Comparison of ENCODE assay signal across 9 mouse cellular contexts in the genomic region with DNA sequence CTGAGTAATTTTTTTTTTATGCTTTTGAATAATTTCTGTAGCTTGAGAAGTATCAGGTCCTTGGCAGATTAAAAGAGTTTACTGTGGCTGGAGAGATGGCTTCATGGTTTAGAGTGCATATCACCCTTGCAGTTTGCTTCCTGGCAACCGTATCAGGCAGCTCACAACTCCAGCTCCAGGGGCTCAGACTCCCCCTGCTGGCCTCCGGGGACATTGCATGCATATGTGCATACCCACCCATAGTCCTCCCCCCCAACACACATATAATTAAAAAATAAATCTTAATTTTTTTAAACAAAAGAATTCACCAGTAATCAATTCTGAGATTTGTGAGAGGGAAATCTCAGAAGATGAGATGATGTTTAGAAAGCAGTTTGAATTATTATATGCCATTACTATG. TPM values are rescaled to one million over a fixed set of nuclear protein-coding genes. Genes with fewer than 3 reads are reported as not detected.
DNase-seq lines count a peak whose midpoint lies in the region; ATAC-seq lines count a peak whose summit lies in the region.
"Had no signal": no experiment of that assay in that cellular context is flagged by ENCODE, and none has a peak within 500 bp of the region (broad histone marks: within the 10 kb centered on the region; RNA-seq: fewer than 3 reads in every experiment).

No protein-coding gene starts in this region.

- no peak overlapping the region for H3K27ac ChIP-seq in midbrain, embryonic 11.5 days (ENCODE audit: low read depth, low read length)
- H3K27ac ChIP-seq in midbrain, embryonic 10.5 days (replicated peaks): no peak overlapping the region
- H3K27ac ChIP-seq in limb, embryonic 11.5 days (replicated peaks; ENCODE audit: low read depth, low read length): no peak overlapping the region
- H3K27ac ChIP-seq: heart, embryonic 15.5 days had no signal

- H3K36me3 ChIP-seq in midbrain, embryonic 11.5 days (ENCODE audit: control insufficient read depth, insufficient read depth, low read length): no peaks in the 10 kb centered on the region
- no peaks in the 10 kb centered on the region for H3K36me3 ChIP-seq in midbrain, embryonic 10.5 days
- no peaks in the 10 kb centered on the region for H3K36me3 ChIP-seq in limb, embryonic 11.5 days (ENCODE audit: control insufficient read depth, insufficient read depth, low read length)
- H3K36me3 ChIP-seq: heart, embryonic 15.5 days had no signal

- H3K4me3 ChIP-seq in midbrain, embryonic 11.5 days (ENCODE audit: low read depth, low read length): no peak overlapping the region
- H3K4me3 ChIP-seq in midbrain, embryonic 10.5 days: no peak overlapping the region
- no peak overlapping the region for H3K4me3 ChIP-seq in limb, embryonic 11.5 days (ENCODE audit: low read depth, low read length)
- H3K4me3 ChIP-seq: heart, embryonic 15.5 days had no signal

- no peaks in the 10 kb centered on the region for H3K27me3 ChIP-seq in midbrain, embryonic 11.5 days (ENCODE audit: control insufficient read depth, insufficient read depth, low read length)
- H3K27me3 ChIP-seq in midbrain, embryonic 10.5 days (ENCODE audit: low read depth, poor library complexity, severe bottlenecking): no peaks in the 10 kb centered on the region
- H3K27me3 ChIP-seq in limb, embryonic 11.5 days (ENCODE audit: control insufficient read depth, insufficient read depth, low read length): no peaks in the 10 kb centered on the region
- H3K27me3 ChIP-seq: heart, embryonic 15.5 days had no signal

- WGBS in midbrain, embryonic 11.5 days: 58% methylated on average over 2 of the region's 2 CpGs
- WGBS in midbrain, embryonic 10.5 days: 46% methylated on average over 2 of the region's 2 CpGs
- 47% methylated on average over 2 of the region's 2 CpGs for WGBS in limb, embryonic 11.5 days

- no peak for ATAC-seq in midbrain, embryonic 11.5 days (ENCODE audit: low FRiP score)
- ATAC-seq in limb, embryonic 11.5 days (ENCODE audit: insufficient number of reproducible peaks, low FRiP score, low TSS enrichment, low read depth): no peak

- H3K9ac ChIP-seq in midbrain, embryonic 11.5 days (ENCODE audit: low read length): no peak overlapping the region
- H3K9ac ChIP-seq in limb, embryonic 11.5 days (ENCODE audit: low read length): no peak overlapping the region
- H3K9ac ChIP-seq: heart, embryonic 15.5 days had no signal

- H3K4me2 ChIP-seq in midbrain, embryonic 11.5 days: no peak overlapping the region
- H3K4me2 ChIP-seq in limb, embryonic 11.5 days (ENCODE audit: low read depth, severe bottlenecking): no peak overlapping the region
- H3K4me2 ChIP-seq: heart, embryonic 15.5 days had no signal

- peak; percentile 44 to 51 for DNase-seq in cerebellum, postnatal 10 days
- no peak for DNase-seq in cerebellum, adult 8-10 months
- peak; percentile 87 for DNase-seq in midbrain, embryonic 11.5 days (ENCODE audit: low spot score, missing footprints)
- no peak for DNase-seq in midbrain, embryonic 10.5 days (ENCODE audit: low spot score)
- peak; percentile 54 for DNase-seq in brain, adult 2 months (ENCODE audit: low read depth, low spot score)
- peak; percentile 40 for DNase-seq in limb, embryonic 11.5 days (ENCODE audit: low spot score)
- DNase-seq in thymus, postnatal 25 days: peak; percentile 39
- DNase-seq in neural tube, embryonic 10.5 days (ENCODE audit: extremely low spot score, low spot score): no peak

- peaks cover 5% of the 10 kb centered on the region; the same call in 1 of the 2 replicates for H3K4me1 ChIP-seq in midbrain, embryonic 11.5 days (ENCODE audit: control insufficient read depth, insufficient read depth, low read length)
- H3K4me1 ChIP-seq in midbrain, embryonic 10.5 days: peaks cover 9% of the 10 kb centered on the region
- H3K4me1 ChIP-seq in limb, embryonic 11.5 days (ENCODE audit: control insufficient read depth, insufficient read depth, low read length): no peaks in the 10 kb centered on the region
- H3K4me1 ChIP-seq: heart, embryonic 15.5 days had no signal

- H3K9me3 ChIP-seq in midbrain, embryonic 11.5 days (ENCODE audit: control insufficient read depth, low read length): peaks cover 5% of the 10 kb centered on the region; the same call in 1 of the 2 replicates
- peaks cover 21% of the 10 kb centered on the region for H3K9me3 ChIP-seq in midbrain, embryonic 10.5 days (replicated peaks)
- H3K9me3 ChIP-seq in limb, embryonic 11.5 days (ENCODE audit: control insufficient read depth, low read length): no peaks in the 10 kb centered on the region; the same call in 1 of the 2 replicates

RNA-seq across cellular contexts. Expression of gene Olfr1344, which starts 8.1 kb away (rescaled TPM):
- not detected in 2 replicates for polyA plus RNA-seq in midbrain, embryonic 11.5 days (2014; fragmentation: Nextera tagmentation; extraction: Ambion mirVana)
- 0.19 TPM in 1 of 2 replicates, not detected in the other for polyA plus RNA-seq in midbrain, embryonic 10.5 days (2016; fragmentation: Nextera tagmentation; extraction: Ambion mirVana)
- polyA plus RNA-seq in limb, embryonic 11.5 days (2014; fragmentation: Nextera tagmentation; extraction: Ambion mirVana): not detected in 2 replicates
- polyA plus RNA-seq: heart, embryonic 15.5 days had no signal

RNA-seq across cellular contexts. Expression of gene Gm20715, which starts 20.3 kb away (rescaled TPM):
- not detected in 2 replicates for polyA plus RNA-seq in midbrain, embryonic 11.5 days (2014; fragmentation: Nextera tagmentation; extraction: Ambion mirVana)
- polyA plus RNA-seq in midbrain, embryonic 10.5 days (2016; fragmentation: Nextera tagmentation; extraction: Ambion mirVana): not detected in 2 replicates
- polyA plus RNA-seq in limb, embryonic 11.5 days (2014; fragmentation: Nextera tagmentation; extraction: Ambion mirVana): not detected in 2 replicates
- polyA plus RNA-seq: heart, embryonic 15.5 days had no signal

RNA-seq across cellular contexts. Expression of gene Olfr1336, which starts 25.6 kb away (rescaled TPM):
- not detected in 2 replicates for polyA plus RNA-seq in midbrain, embryonic 11.5 days (2014; fragmentation: Nextera tagmentation; extraction: Ambion mirVana)
- not detected in 2 replicates for polyA plus RNA-seq in midbrain, embryonic 10.5 days (2016; fragmentation: Nextera tagmentation; extraction: Ambion mirVana)
- not detected in 2 replicates for polyA plus RNA-seq in limb, embryonic 11.5 days (2014; fragmentation: Nextera tagmentation; extraction: Ambion mirVana)
- polyA plus RNA-seq: heart, embryonic 15.5 days had no signal

RNA-seq across cellular contexts. Expression of gene Smim17, which starts 31.8 kb away (rescaled TPM):
- 0.67 and 0.95 TPM in 2 replicates for polyA plus RNA-seq in midbrain, embryonic 11.5 days (2014; fragmentation: Nextera tagmentation; extraction: Ambion mirVana)
- polyA plus RNA-seq in midbrain, embryonic 10.5 days (2016; fragmentation: Nextera tagmentation; extraction: Ambion mirVana): 0.48 and 0.91 TPM in 2 replicates
- 0.24 and 0.32 TPM in 2 replicates for polyA plus RNA-seq in limb, embryonic 11.5 days (2014; fragmentation: Nextera tagmentation; extraction: Ambion mirVana)
- polyA plus RNA-seq: heart, embryonic 15.5 days had no signal

RNA-seq across cellular contexts. Expression of gene Olfr1346, which starts 36.6 kb away (rescaled TPM):
- polyA plus RNA-seq in midbrain, embryonic 11.5 days (2014; fragmentation: Nextera tagmentation; extraction: Ambion mirVana): not detected in 2 replicates
- not detected in 2 replicates for polyA plus RNA-seq in midbrain, embryonic 10.5 days (2016; fragmentation: Nextera tagmentation; extraction: Ambion mirVana)
- not detected in 2 replicates for polyA plus RNA-seq in limb, embryonic 11.5 days (2014; fragmentation: Nextera tagmentation; extraction: Ambion mirVana)
- polyA plus RNA-seq: heart, embryonic 15.5 days had no signal

Comparison
In these comparisons a context has a peak if more than half of its experiments do, and no peak if none do; other contexts are left out.
1. DNase-seq: peak in cerebellum, postnatal 10 days (2 of 2), midbrain, embryonic 11.5 days (single experiment), brain, adult 2 months (single experiment), limb, embryonic 11.5 days (single experiment) and thymus, postnatal 25 days (single experiment); none in cerebellum, adult 8-10 months (single experiment), midbrain, embryonic 10.5 days (single experiment) and neural tube, embryonic 10.5 days (single experiment).